Mouse (Mus musculus): Measurements from ENCODE around the gene Src.

DNA sequence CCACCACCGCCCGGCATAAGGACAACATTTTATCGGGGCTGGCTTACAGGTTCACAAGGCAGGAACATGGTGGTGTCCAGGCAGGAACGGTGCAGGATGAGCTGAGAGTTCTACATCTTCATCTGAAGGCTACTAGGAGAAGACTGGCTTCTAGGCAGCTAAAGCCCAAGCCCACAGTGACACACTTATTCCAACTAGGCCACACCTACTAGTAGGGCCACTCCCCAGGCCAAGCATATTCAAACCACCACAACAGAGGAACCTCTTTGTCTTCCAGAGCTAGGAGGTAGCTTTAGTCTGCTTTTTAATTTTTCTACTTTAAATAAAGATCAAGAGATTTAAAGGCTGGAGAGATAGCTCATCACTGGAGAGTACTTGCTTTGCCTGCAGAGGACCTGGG is 24.7 kb upstream of the Src start:
- no peak for TF ChIP-seq CTCF (IDR thresholded peaks at IDR 0.05; ENCODE audit: borderline replicate concordance, insufficient read depth, low read length)
- no peak for TF ChIP-seq POLR2A (IDR thresholded peaks at IDR 0.05; ENCODE audit: low read depth, low read length)
